42 mouse cellular contexts compared by ENCODE assay signal in genomic region chr5:113369262-113369868, GRCm38 (mm10). TPM values are rescaled to one million over a fixed set of nuclear protein-coding genes. Genes with fewer than 3 reads are reported as not detected.
A peak's percentile ranks its signal among the peaks of the same experiment; 100 is the strongest.
DNase-seq lines count a peak whose midpoint lies in the region; ATAC-seq and TF ChIP-seq lines count a peak whose summit lies in the region.
"Had no signal": no experiment of that assay in that cellular context is flagged by ENCODE, and none has a peak within 500 bp of the region (broad histone marks: within the 10 kb centered on the region; RNA-seq: fewer than 3 reads in every experiment).

No protein-coding gene starts in this region.

- ATAC-seq in cerebellum, adult (ENCODE audit: insufficient number of reproducible peaks, low FRiP score, low TSS enrichment): no peak
- ATAC-seq in megakaryocyte, adult 5-6 weeks (ENCODE audit: poor library complexity, severe bottlenecking): no peak
- ATAC-seq: activated CD4-positive, CD25-positive, alpha-beta regulatory T cell, adult 4 months; forebrain, embryonic 15.5 days had no signal

- H3K36me3 ChIP-seq in ES-E14 (ENCODE audit: control insufficient read depth, insufficient read depth, low read length, poor library complexity, severe bottlenecking): no peaks in the 10 kb centered on the region
- H3K36me3 ChIP-seq: embryonic facial prominence, embryonic 13.5 days; forebrain, embryonic 10.5 days; forebrain, embryonic 15.5 days; heart, embryonic 13.5 days; limb, embryonic 12.5 days; liver, embryonic 15.5 days; midbrain, embryonic 10.5 days had no signal

- no peak overlapping the region for H3K9ac ChIP-seq in ES-E14 (ENCODE audit: insufficient read depth, low read depth, low read length, poor library complexity, severe bottlenecking)
- H3K9ac ChIP-seq: embryonic facial prominence, embryonic 13.5 days; forebrain, embryonic 15.5 days; heart, embryonic 13.5 days; hindbrain, embryonic 14.5 days; limb, embryonic 12.5 days; liver, embryonic 15.5 days; lung, embryonic 14.5 days had no signal

- peak; percentile 46 to 56 for DNase-seq in cerebellum, adult 2 months
- DNase-seq in ES-E14 (ENCODE audit: low read depth, low spot score): no peak
- peak; percentile 52 to 61 for DNase-seq in cerebellum, postnatal 10 days
- DNase-seq in retina, embryonic 14.5 days (ENCODE audit: low spot score): peak; percentile 55
- DNase-seq in heart, adult 8-10 months (ENCODE audit: low spot score): no peak
- DNase-seq: adrenal gland, adult 2 months; adrenal gland, postnatal 36 days; gastrocnemius, postnatal 36 days; heart, adult 2 months; heart, postnatal 10 days; kidney, adult 18-20 months; kidney, postnatal 36 days; lung, embryonic 14.5 days; lung, postnatal 14 days; right cerebral cortex, adult 18-20 months; spleen, adult 18-20 months; thymus, adult 18-20 months; thymus, postnatal 36 days had no signal

- whole genome bisulfite sequencing in cerebellum, adult 2 months: 66% methylated on average over 17 of the region's 17 CpGs

- TF ChIP-seq CTCF in cerebellum, adult 2 months (IDR thresholded peaks at IDR 0.05; ENCODE audit: borderline replicate concordance, insufficient read depth, low read depth, low read length): no peak

- in situ Hi-C loops in ES-E14 (cut with MboI; ENCODE audit: low sequenced_read_pairs in 2 of 2, unreplicated experiment in 2 of 2): loop anchor here in 1 of 2 experiments (10.0 kb wide), 1 partner anchor 445 kb away; no protein-coding TSS in a partner anchor

- H3K4me1 ChIP-seq in cerebellum, adult 2 months (ENCODE audit: control insufficient read depth, insufficient read depth, low read length): peaks cover 14% of the 10 kb centered on the region; the same call in 1 of the 2 replicates
- H3K4me1 ChIP-seq in ES-E14 (ENCODE audit: control insufficient read depth in 2 of 2, insufficient read depth in 2 of 2, low read length in 2 of 2, poor library complexity in 1 of 2): peaks cover 0 to 9% of the 10 kb centered on the region in 2 experiments; a peak in 1 of 4 replicates
- H3K4me1 ChIP-seq: liver, embryonic 15.5 days had no signal

- H3K27ac ChIP-seq in cerebellum, adult 2 months (ENCODE audit: insufficient read depth, low read length): no peak overlapping the region
- H3K27ac ChIP-seq in ES-E14 (ENCODE audit: insufficient read depth, low read depth, low read length, poor library complexity, severe bottlenecking): no peak overlapping the region
- H3K27ac ChIP-seq: embryonic facial prominence, embryonic 13.5 days; forebrain, embryonic 10.5 days; forebrain, embryonic 15.5 days; heart, adult 2 months; heart, embryonic 13.5 days; hindbrain, embryonic 14.5 days; layer of hippocampus, adult 2 months; left cerebral cortex, adult 2 months; limb, embryonic 12.5 days; liver, embryonic 15.5 days; midbrain, embryonic 10.5 days had no signal

- no peak overlapping the region for H3K4me3 ChIP-seq in cerebellum, adult 2 months (replicated peaks; ENCODE audit: insufficient read depth, low read depth, low read length)
- H3K4me3 ChIP-seq in ES-E14 (ENCODE audit: insufficient read depth in 1 of 2, low read depth in 1 of 2, low read length in 2 of 2, poor library complexity in 1 of 2, severe bottlenecking in 1 of 2): no peak overlapping the region
- H3K4me3 ChIP-seq: embryonic facial prominence, embryonic 13.5 days; forebrain, embryonic 10.5 days; forebrain, embryonic 15.5 days; heart, adult 2 months; heart, embryonic 13.5 days; layer of hippocampus, adult 2 months; left cerebral cortex, adult 2 months; limb, embryonic 12.5 days; liver, embryonic 15.5 days; midbrain, embryonic 10.5 days; myocyte had no signal

- no peaks in the 10 kb centered on the region for H3K27me3 ChIP-seq in cerebellum, adult 2 months (ENCODE audit: control insufficient read depth, insufficient read depth, low read length)
- H3K27me3 ChIP-seq: forebrain, embryonic 15.5 days had no signal

- TF ChIP-seq POLR2A in cerebellum, adult 2 months (IDR thresholded peaks at IDR 0.05; ENCODE audit: borderline replicate concordance, insufficient read depth, low read length): no peak

- no peaks in the 10 kb centered on the region for H3K9me3 ChIP-seq in ES-E14 (ENCODE audit: control insufficient read depth, insufficient read depth, low read depth, low read length)
- H3K9me3 ChIP-seq: embryonic facial prominence, embryonic 13.5 days; forebrain, embryonic 10.5 days; forebrain, embryonic 15.5 days; heart, embryonic 13.5 days; limb, embryonic 12.5 days; liver, embryonic 15.5 days; midbrain, embryonic 10.5 days had no signal

TF ChIP-seq in ES-E14, 5 proteins besides CTCF, POLR2A, EP300 and RAD21:
- TF ChIP-seq MAFK (IDR thresholded peaks at IDR 0.05; ENCODE audit: insufficient read depth, low read depth, low read length) (0 out of 2 replicates have a peak, but pooled peaks have one; percentile 31), ZNF384 (IDR thresholded peaks at IDR 0.05; ENCODE audit: low read depth, low read length) (no peak)

RNA-seq across cellular contexts. Expression of gene Aym1, which starts 12.3 kb away (rescaled TPM):
- not detected in 2 replicates for polyA plus RNA-seq in cerebellum, adult 2 months (2012; rRNA removed)
- 1.3 TPM in 1 of 2 replicates, not detected in the other for total RNA-seq in ES-E14 (2012; rRNA removed)
- total RNA-seq in heart, adult 8-10 months (2022): not detected
- total RNA-seq in megakaryocyte, adult 5-6 weeks (2015): not detected in 2 replicates
- not detected in 2 replicates for total RNA-seq in megakaryocyte, adult 5-6 weeks (2017)
- total RNA-seq: adrenal gland, adult 2 months; adrenal gland, postnatal 36 days; gastrocnemius, adult 18-20 months; gastrocnemius, postnatal 36 days; heart, adult 2 months; heart, postnatal 10 days; hematopoietic stem cell, adult 5-6 weeks; layer of hippocampus, adult 2 months; layer of hippocampus, postnatal 14 days; left cerebral cortex, adult 2 months; left cerebral cortex, postnatal 25 days; liver, adult 2 months; midbrain, postnatal 0 days had no signal
- polyA plus RNA-seq: activated CD4-positive, CD25-positive, alpha-beta regulatory T cell, adult 4 months; adrenal gland, adult 2 months; embryonic facial prominence, embryonic 13.5 days; forebrain, embryonic 10.5 days; forebrain, embryonic 15.5 days; frontal cortex, adult 2 months; heart, adult 2 months; heart, embryonic 13.5 days; hindbrain, embryonic 14.5 days; kidney, embryonic 16.5 days; limb, embryonic 12.5 days; liver, adult 2 months; liver, embryonic 15.5 days; lung, embryonic 14.5 days; midbrain, embryonic 10.5 days; midbrain, postnatal 0 days; myocyte; neural tube, embryonic 14.5 days; stomach, embryonic 16.5 days had no signal

RNA-seq across cellular contexts. Expression of gene Sgsm1, which starts 58.8 kb away (rescaled TPM):
- 73.9 and 77.7 TPM in 2 replicates for polyA plus RNA-seq in cerebellum, adult 2 months (2012; rRNA removed)
- 7.1 and 11.6 TPM in 2 replicates for total RNA-seq in ES-E14 (2012; rRNA removed)
- under 1 TPM; 0.37 to 0.84 (median 0.58) TPM for total RNA-seq in heart, adult 8-10 months (2022)
- not detected in 2 replicates for total RNA-seq in megakaryocyte, adult 5-6 weeks (2015)
- total RNA-seq in megakaryocyte, adult 5-6 weeks (2017): not detected in 2 replicates
- polyA plus RNA-seq: activated CD4-positive, CD25-positive, alpha-beta regulatory T cell, adult 4 months had no signal

Comparison
In these comparisons a context has a peak if more than half of its experiments do, and no peak if none do; other contexts are left out.
1. DNase-seq: peak in cerebellum, adult 2 months (2 of 2), cerebellum, postnatal 10 days (2 of 2) and retina, embryonic 14.5 days (single experiment); none in ES-E14 (single experiment) and heart, adult 8-10 months (single experiment).